Mouse (Mus musculus) lung, embryonic 15.5 days (tissue): Measurements from ENCODE around the gene Dlg4. TPM values are rescaled to one million over a fixed set of nuclear protein-coding genes. Genes with fewer than 3 reads are reported as not detected.
"Not testable (repeated sequence)": the region's sequence is repeated elsewhere in the genome, so short reads cannot be mapped to it uniquely, and the experiment has no call there.

Source experiments
- ATAC-seq: fragments of 200-750 bp; cut with Nextera tagmentation; 2 replicates; pipeline ENCODE4 v1.8.0; 2017; ENCODE audit warnings: moderate number of reproducible peaks, borderline replicate concordance; ENCODE audit not compliant: low FRiP score, low TSS enrichment; ENCODE audit errors: extremely low read depth
- H3K27ac ChIP-seq: fragments of 300-500 bp; sonication (generic); 2 replicates; pipeline ENCODE4 v1.5.1; 2015; ENCODE audit warnings: moderate library complexity, mild to moderate bottlenecking, inconsistent platforms
- H3K27me3 ChIP-seq: fragments of 300-500 bp; sonication (generic); 2 replicates; pipeline ENCODE4 v1.6.1; 2015; ENCODE audit warnings: inconsistent platforms
- H3K36me3 ChIP-seq: fragments of 300-500 bp; sonication (generic); 2 replicates; pipeline ENCODE4 v1.6.1; 2015; ENCODE audit warnings: inconsistent platforms
- H3K4me1 ChIP-seq: fragments of 300-500 bp; sonication (generic); 2 replicates; pipeline ENCODE4 v1.6.1; 2015; ENCODE audit warnings: inconsistent platforms
- H3K4me2 ChIP-seq: fragments of 300-500 bp; sonication (generic); 2 replicates; pipeline ENCODE4 v1.6.1; 2015; ENCODE audit warnings: inconsistent platforms, mild to moderate bottlenecking, moderate library complexity
- H3K4me3 ChIP-seq: fragments of 300-500 bp; sonication (generic); 2 replicates; pipeline ENCODE4 v1.5.1; 2015; ENCODE audit warnings: mild to moderate bottlenecking, inconsistent platforms
- H3K9ac ChIP-seq: fragments of 300-500 bp; sonication (generic); 2 replicates; pipeline ENCODE4 v1.6.1; 2015; ENCODE audit warnings: inconsistent platforms
- H3K9me3 ChIP-seq: fragments of 300-500 bp; sonication (generic); 2 replicates; pipeline ENCODE4 v1.6.1; 2016; ENCODE audit warnings: inconsistent platforms
- WGBS: fragments of 180-500 bp; shearing (Covaris S2); methylation state at CpG from one replicate; pipeline ENCODE4 v1.1.7; 2015; 5-methylcytosine and 5-hydroxymethylcytosine counted together
- polyA plus RNA-seq: library from polyadenylated mRNA; unstranded; fragments of >200 nt; fragmentation: Nextera tagmentation; extraction: Ambion mirVana; gene quantifications from 2 replicates; pipeline ENCODE4 v1.2.1, GENCODE M21; 2015

Dlg4 gene
- polyA plus RNA-seq, 1 experiment from 2014 or later: 5.6 TPM

DNA sequence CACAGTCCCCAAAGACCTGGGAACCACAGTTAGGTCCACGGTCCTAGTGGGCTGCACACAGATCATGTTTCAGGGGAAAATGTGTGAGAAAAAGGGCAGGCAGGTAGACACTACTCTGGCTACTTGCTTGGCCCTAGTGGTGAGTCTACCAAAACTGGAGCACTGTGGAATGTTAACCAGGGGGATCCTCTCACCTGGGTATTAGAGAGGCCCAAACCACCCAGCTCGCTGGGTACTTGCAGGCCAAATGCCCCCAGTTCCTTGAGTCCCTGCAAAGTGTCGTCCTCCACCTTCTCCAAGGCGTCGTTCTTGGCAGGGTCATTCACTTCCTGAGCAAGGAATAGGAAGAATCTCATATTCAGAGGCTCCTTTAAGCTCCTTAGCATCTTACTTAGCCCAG, 2.7 kb upstream of the Dlg4 start:
- Histone ChIP-seq H3K27me3 (no peaks in the 10 kb centered on the region), H3K4me2 (peak overlapping the region; percentile 93), H3K9me3 (no peaks in the 10 kb centered on the region), H3K27ac (no peak overlapping the region), H3K4me1 (peaks cover 37% of the 10 kb centered on the region), H3K36me3 (peaks cover 41% of the 10 kb centered on the region), H3K9ac (no peak overlapping the region), H3K4me3 (0 out of 2 replicates have a peak overlapping the region, but pooled peaks have one; percentile 61)
- no peak for ATAC-seq
- WGBS: 55% methylated on average over 5 of the region's 5 CpGs

DNA sequence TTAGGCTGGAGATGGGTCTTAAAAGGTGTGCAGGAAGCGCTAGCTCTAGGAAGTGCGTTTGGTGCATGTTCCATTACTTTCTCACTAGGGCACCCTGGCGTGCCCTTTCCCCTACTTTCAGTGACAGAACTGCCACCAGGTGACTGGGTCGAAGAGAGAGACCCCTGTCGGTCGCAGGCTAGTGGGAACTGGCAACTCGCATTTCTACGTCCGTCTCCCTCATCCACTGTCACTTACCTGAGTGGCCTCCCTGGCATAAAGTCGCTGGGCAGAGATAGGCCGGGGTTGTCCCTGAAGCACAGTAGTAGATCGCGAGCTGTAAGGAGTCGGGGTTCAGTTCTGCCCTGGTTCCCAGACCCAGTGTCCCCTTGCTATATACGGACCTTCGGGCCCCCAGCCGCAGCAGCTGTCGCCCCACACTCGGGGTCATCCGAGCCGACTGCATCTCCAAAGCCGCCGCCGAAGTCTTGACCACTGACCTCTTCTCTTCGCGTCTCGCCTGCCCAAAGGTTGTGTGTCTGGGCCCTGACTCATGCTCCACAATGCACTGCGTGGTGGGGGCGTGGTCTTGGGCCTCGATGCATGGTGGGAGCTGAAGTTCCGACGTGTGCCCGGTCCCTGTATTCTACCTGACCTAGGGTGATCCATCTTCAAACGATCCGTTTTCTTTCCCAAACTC, 1.7 kb upstream of the Dlg4 start, which contains the start of gene Acadvl:
TSS of gene Acadvl (minus strand) at position 532 of the 679 bp plus-strand sequence.
- Histone ChIP-seq H3K36me3 (peaks cover 31% of the 10 kb centered on the region), H3K4me3 (peak within 1 kb of the TSS; percentile 61), H3K4me1 (peaks cover 47% of the 10 kb centered on the region), H3K9me3 (no peaks in the 10 kb centered on the region), H3K27me3 (no peaks in the 10 kb centered on the region), H3K27ac (peak within 1 kb of the TSS; percentile 75), H3K9ac (peak within 1 kb of the TSS; percentile 75), H3K4me2 (peak within 1 kb of the TSS; percentile 93)
- under 1% methylated on average over 35 of the region's 35 CpGs for WGBS
- ATAC-seq: peak; percentile 73

DNA sequence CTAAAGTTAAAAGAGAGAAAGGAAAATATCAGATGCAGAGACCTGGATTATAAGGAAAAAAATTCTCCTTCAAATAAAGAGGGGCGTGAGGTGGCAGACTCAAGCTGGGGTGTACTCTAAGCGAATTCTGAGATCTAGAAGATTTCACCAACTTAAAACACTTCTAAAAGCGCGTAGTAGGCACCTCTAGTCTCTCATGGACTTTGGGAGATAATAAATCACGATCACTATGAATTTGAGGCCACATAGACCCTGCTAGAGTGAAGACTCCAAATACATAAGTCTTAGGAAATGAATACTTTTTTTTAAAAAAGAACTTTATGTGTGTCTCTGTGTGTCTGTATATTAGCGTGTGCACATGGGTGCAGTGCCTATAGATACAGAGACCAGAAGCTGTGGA, 1.1 kb upstream of the Dlg4 start:
- H3K4me2 ChIP-seq: peak overlapping the region; percentile 93
- H3K27ac ChIP-seq: no peak overlapping the region
- H3K36me3 ChIP-seq: peaks cover 24% of the 10 kb centered on the region
- WGBS: 61% methylated on average over 6 of the region's 6 CpGs
- H3K9ac ChIP-seq: no peak overlapping the region
- H3K9me3 ChIP-seq: no peaks in the 10 kb centered on the region
- no peak for ATAC-seq
- peak overlapping the region; percentile 61; the same call in 1 of the 2 replicates for H3K4me3 ChIP-seq
- no peaks in the 10 kb centered on the region for H3K27me3 ChIP-seq
- H3K4me1 ChIP-seq: peaks cover 53% of the 10 kb centered on the region

DNA sequence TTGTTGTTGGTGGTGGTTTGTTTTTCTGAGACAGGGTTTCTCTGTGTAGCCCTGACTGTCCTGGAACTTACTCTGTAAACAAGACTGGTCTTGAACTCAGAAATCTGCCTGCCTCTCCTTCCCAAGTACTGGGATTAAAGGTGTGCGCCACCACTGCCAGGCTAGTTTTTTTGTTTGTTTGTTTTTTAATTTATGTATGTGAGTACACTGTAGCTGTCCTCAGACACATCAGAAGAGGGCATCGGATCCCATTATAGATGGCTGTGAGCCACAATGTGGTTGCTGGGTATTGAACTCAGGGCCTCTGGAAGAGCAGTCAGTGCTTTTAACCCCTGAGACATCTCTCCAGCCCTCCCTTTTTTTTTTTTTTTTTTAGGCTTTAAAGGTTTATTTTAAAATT, 565 bp upstream of the Dlg4 start:
- H3K27me3 ChIP-seq, H3K4me2 ChIP-seq, H3K4me3 ChIP-seq, H3K9ac ChIP-seq, ATAC-seq, H3K27ac ChIP-seq, H3K9me3 ChIP-seq: not testable (repeated sequence)
- peaks cover 19% of the 10 kb centered on the region for H3K36me3 ChIP-seq
- 85% methylated on average over 2 of the region's 2 CpGs for WGBS
- peaks cover 57% of the 10 kb centered on the region for H3K4me1 ChIP-seq

DNA sequence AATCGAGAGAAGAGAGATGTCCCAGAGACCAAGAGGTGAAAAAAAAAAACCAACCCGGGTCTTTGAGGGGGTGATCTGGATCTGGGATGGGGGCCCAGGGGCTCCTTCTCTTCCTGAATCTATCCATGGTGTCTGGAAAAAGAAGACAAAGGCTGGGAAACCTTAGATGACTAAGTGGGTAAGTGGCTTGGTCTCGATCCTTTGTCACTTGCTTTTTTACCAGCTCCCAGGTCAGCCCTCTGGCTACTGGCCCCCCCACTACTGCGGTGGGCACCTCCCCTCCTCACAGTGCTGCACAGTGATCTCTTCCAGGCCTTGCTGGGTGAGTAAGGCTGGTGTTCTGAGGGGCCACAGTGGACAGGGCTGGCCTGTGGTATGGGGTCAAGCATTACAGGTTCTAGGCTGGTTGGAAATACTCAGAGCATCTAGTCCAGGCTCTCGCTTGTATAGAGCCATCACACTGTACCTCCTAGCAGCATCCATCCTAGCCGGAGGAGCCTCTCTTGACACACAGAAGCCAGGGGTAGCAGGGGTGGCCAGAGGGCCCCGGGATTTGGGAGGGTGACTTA, 541 bp downstream of the Dlg4 start:
- peaks cover 60% of the 10 kb centered on the region for H3K4me1 ChIP-seq
- peaks cover 8% of the 10 kb centered on the region for H3K36me3 ChIP-seq
- peak overlapping the region; percentile 77; the same call in 1 of the 2 replicates for H3K9ac ChIP-seq
- H3K4me2 ChIP-seq: peak overlapping the region; percentile 76
- no peak for ATAC-seq
- no peaks in the 10 kb centered on the region for H3K27me3 ChIP-seq
- peak overlapping the region; percentile 21; the same call in 1 of the 2 replicates for H3K27ac ChIP-seq
- WGBS: 46% methylated on average over 7 of the region's 7 CpGs
- H3K9me3 ChIP-seq: no peaks in the 10 kb centered on the region
- 0 out of 2 replicates have a peak overlapping the region, but pooled peaks have one; percentile 60 for H3K4me3 ChIP-seq

DNA sequence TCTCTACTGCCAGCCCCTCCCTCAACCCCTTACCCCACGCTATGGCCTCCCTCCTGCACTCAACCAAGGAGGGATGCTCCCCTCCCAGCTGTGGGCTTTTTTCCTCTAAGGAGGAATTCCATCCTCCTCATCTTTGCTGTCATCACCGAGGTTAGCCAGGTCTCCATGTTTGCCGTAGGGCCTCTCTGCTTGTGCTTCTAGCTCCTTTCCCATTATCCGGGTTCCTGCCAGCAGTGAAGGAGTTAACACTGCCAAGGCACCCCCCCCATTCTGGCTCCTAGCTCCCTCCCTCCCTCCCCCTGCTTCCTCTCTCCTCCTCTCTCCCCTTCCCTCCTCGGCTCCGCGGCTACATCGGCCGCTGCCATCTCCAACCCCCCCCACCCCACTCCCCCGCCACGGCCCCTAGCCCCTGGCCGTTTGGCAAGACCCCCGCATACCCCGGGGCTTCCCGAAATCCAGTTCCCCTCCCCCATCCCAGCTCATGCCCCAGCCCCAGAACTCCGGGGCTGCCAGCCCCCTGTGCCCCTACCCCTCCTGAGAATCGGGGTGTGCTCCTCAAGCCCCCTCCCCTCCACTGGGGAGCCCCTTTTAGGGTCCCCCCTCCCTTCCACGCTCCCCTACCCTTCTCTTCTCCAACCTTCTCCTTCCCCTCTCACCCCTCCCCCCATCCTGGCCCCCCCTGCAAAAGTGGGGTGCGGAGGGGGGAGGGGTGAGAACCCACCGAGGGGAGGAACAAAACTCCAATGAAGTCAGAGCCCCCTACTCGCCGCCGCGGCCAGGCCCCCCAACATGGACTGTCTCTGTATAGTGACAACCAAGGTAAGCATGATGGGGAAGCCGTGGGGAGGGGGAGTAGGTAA, 1.6 kb downstream of the Dlg4 start:
- Histone ChIP-seq H3K9ac (peak overlapping the region; percentile 77), H3K36me3 (no peaks in the 10 kb centered on the region), H3K27ac (peak overlapping the region; percentile 85), H3K9me3 (no peaks in the 10 kb centered on the region), H3K4me3 (peak overlapping the region; percentile 60), H3K4me1 (peaks cover 67% of the 10 kb centered on the region), H3K4me2 (peak overlapping the region; percentile 76), H3K27me3 (0 out of 2 replicates have a peak, but pooled peaks cover 2% of the 10 kb centered on the region)
- no peak for ATAC-seq
- 1% methylated on average over 22 of the region's 25 CpGs for WGBS

DNA sequence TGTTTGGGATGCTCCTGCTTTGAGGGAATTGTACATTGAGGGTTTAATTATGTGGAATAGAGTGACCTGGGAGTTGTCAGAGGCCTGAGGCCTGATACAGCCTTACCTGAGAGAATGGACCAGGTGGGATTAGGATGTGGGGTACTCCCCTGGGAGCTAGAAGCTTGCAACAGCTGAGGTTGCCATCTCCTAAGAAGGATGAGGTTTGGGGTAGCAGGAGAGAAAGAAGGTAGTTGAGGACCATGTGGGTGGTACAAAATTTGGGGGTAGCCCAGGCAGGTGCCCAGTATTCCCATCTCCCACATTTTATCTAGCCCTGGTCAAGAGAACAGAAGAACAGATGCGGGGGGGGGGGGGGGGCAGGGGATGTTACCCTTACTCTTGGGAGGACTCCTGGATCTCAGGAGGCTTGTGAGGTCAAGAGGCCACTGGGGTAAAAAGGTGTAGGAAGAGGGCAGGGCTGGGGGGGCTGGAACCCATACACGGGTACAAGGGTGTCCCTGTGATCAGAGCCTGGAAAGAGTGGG, 2.8 kb downstream of the Dlg4 start:
- peaks cover 69% of the 10 kb centered on the region for H3K4me1 ChIP-seq
- peak overlapping the region; percentile 60 for H3K4me3 ChIP-seq
- 20% methylated on average over 2 of the region's 2 CpGs for WGBS
- 0 out of 2 replicates have a peak overlapping the region, but pooled peaks have one; percentile 77 for H3K9ac ChIP-seq
- 0 out of 2 replicates have a peak, but pooled peaks cover 6% of the 10 kb centered on the region for H3K27me3 ChIP-seq
- no peaks in the 10 kb centered on the region for H3K9me3 ChIP-seq
- H3K4me2 ChIP-seq: peak overlapping the region; percentile 76
- H3K27ac ChIP-seq: peak overlapping the region; percentile 72; the same call in 1 of the 2 replicates
- no peaks in the 10 kb centered on the region for H3K36me3 ChIP-seq
- ATAC-seq: no peak

DNA sequence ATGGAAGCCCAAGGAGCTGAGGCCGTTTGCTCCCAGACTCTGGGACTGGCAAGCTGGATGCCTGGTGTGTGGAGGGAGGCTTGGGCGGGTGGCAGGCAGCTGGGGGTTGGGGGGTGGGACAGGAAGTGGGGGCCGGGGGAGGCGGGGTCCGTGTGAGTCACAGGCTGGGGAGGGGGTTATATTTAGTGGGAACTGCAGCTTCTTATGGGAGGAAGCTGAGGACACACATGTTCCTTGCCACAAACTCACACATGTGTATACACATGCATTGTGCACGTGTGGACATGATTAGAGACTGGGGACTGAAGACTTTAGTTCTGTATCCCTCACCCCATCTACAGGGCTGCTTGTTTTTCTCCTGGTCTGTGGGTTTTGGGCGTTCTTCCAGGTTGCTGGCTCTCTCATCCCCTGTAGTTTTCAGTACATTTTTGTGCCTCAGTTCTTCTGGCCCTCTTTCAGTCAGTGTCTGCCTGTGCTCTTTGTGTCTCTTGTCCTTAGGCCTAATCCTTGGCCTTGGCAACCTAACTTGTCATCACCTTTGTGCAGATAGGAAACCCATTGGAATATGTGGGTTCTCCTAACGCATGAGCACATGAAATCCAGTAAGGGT, 3.4 kb downstream of the Dlg4 start:
- Histone ChIP-seq H3K4me3 (peak overlapping the region; percentile 60), H3K27ac (peak overlapping the region; percentile 72), H3K27me3 (0 out of 2 replicates have a peak, but pooled peaks cover 6% of the 10 kb centered on the region), H3K4me1 (peaks cover 69% of the 10 kb centered on the region), H3K9me3 (no peaks in the 10 kb centered on the region), H3K36me3 (no peaks in the 10 kb centered on the region), H3K4me2 (peak overlapping the region; percentile 76), H3K9ac (no peak overlapping the region)
- WGBS: 14% methylated on average over 8 of the region's 8 CpGs
- no peak for ATAC-seq

DNA sequence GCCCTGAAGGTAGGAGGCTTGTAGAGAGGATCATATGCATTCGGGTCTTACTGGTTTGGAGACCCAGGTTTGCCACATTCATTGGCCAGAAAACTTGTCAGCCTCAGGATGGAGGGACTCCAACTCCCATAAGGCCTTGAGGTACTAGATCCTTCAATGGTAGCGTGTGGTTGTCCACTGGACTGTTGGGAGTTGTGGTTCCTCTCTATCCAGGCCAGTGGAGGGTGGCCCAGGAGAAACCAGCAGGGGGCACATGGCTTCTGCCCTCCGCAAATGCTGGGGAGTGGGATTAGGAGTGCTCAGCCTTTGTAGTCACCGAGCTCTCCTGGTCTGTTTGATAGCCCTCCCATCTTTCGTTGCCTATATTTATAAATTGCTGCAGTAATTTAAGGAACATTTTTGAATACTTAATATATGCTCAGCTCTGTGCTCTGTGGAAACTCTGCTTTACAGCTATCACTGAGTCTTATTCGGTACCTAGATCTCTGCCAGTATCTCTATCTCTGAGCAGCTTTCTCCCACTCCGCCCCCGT, 4.1 kb downstream of the Dlg4 start:
- 2% methylated on average over 8 of the region's 8 CpGs for WGBS
- peaks cover 67% of the 10 kb centered on the region for H3K4me1 ChIP-seq
- peak overlapping the region; percentile 76 for H3K4me2 ChIP-seq
- peak; percentile 84 for ATAC-seq
- H3K4me3 ChIP-seq: peak overlapping the region; percentile 60
- H3K9ac ChIP-seq: 0 out of 2 replicates have a peak overlapping the region, but pooled peaks have one; percentile 28
- H3K27ac ChIP-seq: peak overlapping the region; percentile 72
- 0 out of 2 replicates have a peak, but pooled peaks cover 6% of the 10 kb centered on the region for H3K27me3 ChIP-seq
- H3K9me3 ChIP-seq: no peaks in the 10 kb centered on the region
- H3K36me3 ChIP-seq: no peaks in the 10 kb centered on the region

DNA sequence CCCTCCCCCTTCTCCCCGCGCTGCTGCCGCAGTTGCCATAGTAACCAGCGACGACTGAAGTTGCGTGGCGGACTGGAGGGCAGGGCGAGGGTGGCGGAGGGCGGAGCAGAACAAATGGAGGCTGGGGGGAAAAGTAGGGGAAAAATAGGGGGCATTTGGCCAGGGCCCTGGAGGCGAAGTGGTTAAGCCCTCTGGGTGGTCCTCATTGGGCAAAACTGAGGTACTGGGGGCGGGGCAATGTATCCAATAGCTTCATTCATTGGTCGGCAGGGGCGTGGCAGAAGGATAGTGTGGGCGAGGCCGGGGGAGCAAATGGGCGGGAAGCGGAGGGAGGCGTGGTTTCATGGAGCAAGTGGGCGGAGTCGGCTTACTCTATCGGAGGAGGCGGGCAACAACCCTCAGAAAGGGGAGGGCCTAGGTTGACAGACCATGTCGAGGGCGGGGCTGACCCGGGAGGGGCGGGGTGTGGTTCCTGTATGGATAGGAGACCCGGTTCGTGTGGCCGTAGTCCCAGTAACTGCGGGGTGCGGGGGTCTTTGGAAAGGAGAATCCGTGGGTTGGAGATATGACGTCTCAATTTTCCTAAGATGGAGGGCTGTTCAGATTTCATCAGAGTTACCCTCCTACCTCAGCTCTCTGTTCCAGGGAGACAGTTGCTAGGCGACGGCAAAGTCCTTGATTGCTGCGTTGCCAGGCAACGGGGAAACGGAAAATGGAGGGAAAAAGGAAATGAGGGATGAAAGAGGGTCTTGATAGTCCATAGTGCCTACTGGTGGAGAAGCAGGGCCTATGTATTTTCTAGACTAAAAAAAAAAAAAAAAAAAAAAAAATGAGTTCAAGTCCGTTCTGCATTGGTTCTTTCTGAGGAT, 4.8 kb downstream of the Dlg4 start:
- 2% methylated on average over 40 of the region's 40 CpGs for WGBS
- Histone ChIP-seq H3K4me3 (peak overlapping the region; percentile 60), H3K27me3 (0 out of 2 replicates have a peak, but pooled peaks cover 6% of the 10 kb centered on the region), H3K9ac (0 out of 2 replicates have a peak overlapping the region, but pooled peaks have one; percentile 28), H3K9me3 (no peaks in the 10 kb centered on the region), H3K4me1 (peaks cover 74% of the 10 kb centered on the region), H3K27ac (peak overlapping the region; percentile 62), H3K4me2 (peak overlapping the region; percentile 76), H3K36me3 (no peaks in the 10 kb centered on the region)
- ATAC-seq: peak; percentile 78
